Mouse (Mus musculus): ENCODE measurements around the gene Eps15l1. TPM values are rescaled to one million over a fixed set of nuclear protein-coding genes. Genes with fewer than 3 reads are reported as not detected.
A peak's percentile ranks its signal among the peaks of the same experiment; 100 is the strongest.

The Eps15l1 gene
- polyA plus RNA-seq, 1 experiment from 2014 or later = 20.7 TPM

DNA sequence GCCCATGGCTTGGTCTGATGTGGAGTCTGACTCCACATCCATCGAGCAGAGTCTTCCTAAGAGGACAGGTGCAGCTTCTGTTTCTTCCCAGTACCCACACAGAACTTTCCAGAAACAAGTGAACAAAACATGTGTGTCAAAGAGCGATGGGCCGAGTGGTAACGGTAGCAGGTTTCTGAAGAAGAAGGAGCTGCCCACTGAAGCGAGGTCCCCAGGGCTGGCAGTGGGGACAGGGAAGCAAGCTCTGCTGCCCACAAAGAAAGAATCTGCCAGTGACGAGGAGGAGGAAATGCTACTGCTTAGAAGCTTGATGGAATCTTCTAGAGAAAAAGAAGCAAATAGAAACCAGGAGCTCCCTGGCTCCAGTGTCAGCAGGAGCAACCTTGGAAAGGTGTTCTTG lies 23.8 kb upstream of the Eps15l1 start:
- no peak overlapping the region for H3K4me3 ChIP-seq (ENCODE audit: low read depth, low read length)
- no peak for DNase-seq (ENCODE audit: low spot score)
- no peak overlapping the region for H3K9ac ChIP-seq (ENCODE audit: low read length)
- no peaks in the 10 kb centered on the region for H3K9me3 ChIP-seq (ENCODE audit: control insufficient read depth, low read length)
- H3K4me2 ChIP-seq (replicated peaks; ENCODE audit: low read depth) = no peak overlapping the region
- H3K4me1 ChIP-seq (replicated peaks; ENCODE audit: control insufficient read depth, insufficient read depth) = no peaks in the 10 kb centered on the region
- no peak overlapping the region for H3K27ac ChIP-seq (replicated peaks)
- peaks cover 4% of the 10 kb centered on the region; the same call in 1 of the 2 replicates for H3K36me3 ChIP-seq (ENCODE audit: control insufficient read depth, insufficient read depth, low read length)
- WGBS = 93% methylated on average over 6 of the region's 6 CpGs
- ATAC-seq (ENCODE audit: low FRiP score, low TSS enrichment) = no peak
- no peaks in the 10 kb centered on the region for H3K27me3 ChIP-seq (ENCODE audit: control insufficient read depth, insufficient read depth, low read length)
- TF ChIP-seq EP300 (optimal IDR thresholded peaks at IDR 0.05) = no peak
- TF ChIP-seq CTCF (IDR thresholded peaks at IDR 0.05; ENCODE audit: low read depth) = no peak

DNA sequence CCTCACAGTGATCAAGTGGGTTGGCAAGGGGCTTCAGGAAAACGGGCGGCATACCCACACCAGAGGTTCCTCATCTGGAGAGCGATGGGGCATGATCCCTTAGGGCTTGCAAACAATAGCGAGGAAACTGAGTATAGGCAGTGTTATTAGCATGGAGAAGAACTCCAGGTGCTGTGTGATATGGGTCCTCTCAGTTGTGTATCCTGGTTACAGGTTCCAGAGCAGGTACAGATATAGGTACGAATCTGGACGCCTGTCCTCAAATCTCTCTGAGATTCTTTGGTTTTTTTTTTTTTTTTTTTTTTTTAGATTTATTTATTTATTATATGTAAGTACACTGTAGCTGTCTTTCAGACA lies 22.7 kb upstream of the Eps15l1 start:
- H3K27ac ChIP-seq (replicated peaks) = 0 out of 2 replicates have a peak overlapping the region, but pooled peaks have one; percentile 63
- peak overlapping the region; percentile 31 for H3K4me3 ChIP-seq (ENCODE audit: low read depth, low read length)
- WGBS = 32% methylated on average over 6 of the region's 6 CpGs

DNA sequence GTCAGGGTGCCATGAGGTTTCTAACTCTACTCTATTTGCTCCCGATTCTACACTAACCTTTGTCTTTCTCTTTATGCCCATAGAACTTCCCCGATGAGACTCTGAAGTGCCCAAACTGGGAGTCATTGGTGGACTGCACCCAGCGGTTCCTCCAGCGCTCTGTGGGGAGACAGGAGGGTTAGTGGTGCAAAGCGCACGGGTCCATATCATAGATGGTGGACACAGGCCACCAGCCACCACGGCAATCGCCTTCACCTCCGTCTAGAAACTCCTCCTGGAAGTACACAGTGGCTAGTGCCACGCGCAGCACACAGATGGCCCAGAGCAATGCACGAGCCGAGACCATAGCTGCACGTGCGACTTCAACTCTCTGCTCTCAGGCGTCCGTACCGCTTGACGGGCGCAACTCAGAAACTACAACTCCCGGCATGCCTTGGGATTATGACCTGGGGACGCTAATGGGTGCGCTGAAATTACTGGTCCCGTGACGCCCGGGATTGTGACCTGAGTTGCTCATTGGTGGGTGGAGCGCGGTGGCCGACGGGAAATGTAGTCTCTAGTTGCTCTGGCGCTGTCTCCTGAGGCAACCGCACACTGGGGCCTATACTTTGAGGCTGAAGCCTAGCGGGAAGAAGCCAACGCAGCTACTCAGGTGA lies 22.2 kb upstream of the Eps15l1 start, which contains the start of the genes Calr3 and 1700030K09Rik:
Gene Calr3 (minus strand): TSS at position 533 of the 656 bp plus-strand sequence.
Gene 1700030K09Rik (plus strand): TSS at position 543 of the 656 bp plus-strand sequence.
- no peak for TF ChIP-seq CTCF (IDR thresholded peaks at IDR 0.05; ENCODE audit: low read depth)
- TF ChIP-seq EP300 (optimal IDR thresholded peaks at IDR 0.05) = no peak
- H3K27me3 ChIP-seq (ENCODE audit: control insufficient read depth, insufficient read depth, low read length) = no peaks in the 10 kb centered on the region
- H3K9me3 ChIP-seq (ENCODE audit: control insufficient read depth, low read length) = no peaks in the 10 kb centered on the region
- DNase-seq (ENCODE audit: low spot score) = peak; percentile 98
- H3K9ac ChIP-seq (ENCODE audit: low read length) = peak within 1 kb of the TSS; percentile 56
- 4% methylated on average over 34 of the region's 34 CpGs for WGBS
- peak within 1 kb of the TSS; percentile 33 for H3K4me3 ChIP-seq (ENCODE audit: low read depth, low read length)
- no peaks in the 10 kb centered on the region for H3K36me3 ChIP-seq (ENCODE audit: control insufficient read depth, insufficient read depth, low read length)
- peak within 1 kb of the TSS; percentile 56 for H3K4me2 ChIP-seq (replicated peaks; ENCODE audit: low read depth)
- H3K4me1 ChIP-seq (replicated peaks; ENCODE audit: control insufficient read depth, insufficient read depth) = no peaks in the 10 kb centered on the region
- H3K27ac ChIP-seq (replicated peaks) = 0 out of 2 replicates have a peak within 1 kb of the TSS, but pooled peaks have one; percentile 63
- peak; percentile 99 for ATAC-seq (ENCODE audit: low FRiP score, low TSS enrichment)

More for the DNA sequence above, 22.7 kb upstream of the Eps15l1 start:
- H3K9me3 ChIP-seq (ENCODE audit: control insufficient read depth, low read length) = no peaks in the 10 kb centered on the region
- ATAC-seq (ENCODE audit: low FRiP score, low TSS enrichment) = peak; percentile 39; the same call in 1 of the 2 replicates
- H3K36me3 ChIP-seq (ENCODE audit: control insufficient read depth, insufficient read depth, low read length) = no peaks in the 10 kb centered on the region
- no peak for DNase-seq (ENCODE audit: low spot score)
- TF ChIP-seq EP300 (optimal IDR thresholded peaks at IDR 0.05) (no peak), CTCF (IDR thresholded peaks at IDR 0.05; ENCODE audit: low read depth) (no peak)
- H3K27me3 ChIP-seq (ENCODE audit: control insufficient read depth, insufficient read depth, low read length) = no peaks in the 10 kb centered on the region
- H3K4me1 ChIP-seq (replicated peaks; ENCODE audit: control insufficient read depth, insufficient read depth) = no peaks in the 10 kb centered on the region
- H3K9ac ChIP-seq (ENCODE audit: low read length) = peak overlapping the region; percentile 56
- peak overlapping the region; percentile 50 for H3K4me2 ChIP-seq (replicated peaks; ENCODE audit: low read depth)

DNA sequence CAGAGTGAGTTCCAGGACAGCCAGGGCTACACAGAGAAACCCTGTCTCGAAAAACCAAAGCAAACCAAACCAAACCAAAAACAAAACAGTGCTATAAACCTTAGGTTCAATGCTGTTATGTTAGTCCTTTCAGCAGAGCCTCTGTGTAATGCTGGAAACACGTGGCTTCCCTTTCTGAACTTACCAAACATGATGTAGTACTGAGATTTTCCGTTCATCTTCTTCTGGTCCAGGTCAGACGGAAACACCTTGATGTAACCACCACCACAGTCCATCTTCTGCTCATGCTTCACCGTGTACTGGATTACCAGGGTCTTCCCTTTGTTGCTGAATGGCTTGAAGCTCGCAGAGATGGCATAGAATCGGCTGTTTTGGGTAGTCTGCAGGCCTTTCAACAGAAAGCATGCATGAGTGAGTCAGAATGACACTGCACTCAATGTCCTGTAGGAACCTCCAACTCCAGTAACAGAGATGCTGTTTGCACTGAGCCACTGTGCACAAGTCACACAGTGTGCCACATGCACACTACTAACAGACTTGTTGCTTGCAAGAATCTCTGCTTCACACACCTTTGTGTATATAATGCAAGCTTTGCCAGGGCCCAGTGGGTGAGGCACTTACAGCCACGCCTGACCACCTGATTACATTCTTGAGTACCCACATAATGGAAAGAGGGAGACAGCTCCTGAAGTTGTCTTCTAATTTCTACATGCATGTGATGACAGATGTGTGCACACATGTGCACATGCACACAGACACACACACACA lies 17.2 kb upstream of the Eps15l1 start:
- TF ChIP-seq CTCF (IDR thresholded peaks at IDR 0.05; ENCODE audit: low read depth) (no peak), EP300 (optimal IDR thresholded peaks at IDR 0.05) (no peak)
- ATAC-seq (ENCODE audit: low FRiP score, low TSS enrichment) (peak; percentile 93), DNase-seq (ENCODE audit: low spot score) (peak; percentile 75)
- 62% methylated on average over 8 of the region's 8 CpGs for WGBS
- Histone ChIP-seq H3K4me3 (ENCODE audit: low read depth, low read length) (no peak overlapping the region), H3K4me2 (replicated peaks; ENCODE audit: low read depth) (no peak overlapping the region), H3K9me3 (ENCODE audit: control insufficient read depth, low read length) (no peaks in the 10 kb centered on the region), H3K27ac (replicated peaks) (peak overlapping the region; percentile 24; the same call in 1 of the 2 replicates), H3K36me3 (ENCODE audit: control insufficient read depth, insufficient read depth, low read length) (no peaks in the 10 kb centered on the region), H3K27me3 (ENCODE audit: control insufficient read depth, insufficient read depth, low read length) (no peaks in the 10 kb centered on the region), H3K4me1 (replicated peaks; ENCODE audit: control insufficient read depth, insufficient read depth) (no peaks in the 10 kb centered on the region), H3K9ac (ENCODE audit: low read length) (no peak overlapping the region)

GRCm38 (mm10) chr8:72434952-72435351 lies 13.7 kb upstream of the Eps15l1 start:
- Histone ChIP-seq H3K27ac (replicated peaks) (no peak overlapping the region), H3K9me3 (ENCODE audit: control insufficient read depth, low read length) (no peaks in the 10 kb centered on the region), H3K4me2 (replicated peaks; ENCODE audit: low read depth) (no peak overlapping the region), H3K9ac (ENCODE audit: low read length) (no peak overlapping the region), H3K27me3 (ENCODE audit: control insufficient read depth, insufficient read depth, low read length) (no peaks in the 10 kb centered on the region), H3K4me1 (replicated peaks; ENCODE audit: control insufficient read depth, insufficient read depth) (no peaks in the 10 kb centered on the region), H3K4me3 (ENCODE audit: low read depth, low read length) (no peak overlapping the region), H3K36me3 (ENCODE audit: control insufficient read depth, insufficient read depth, low read length) (no peaks in the 10 kb centered on the region)
- ATAC-seq (ENCODE audit: low FRiP score, low TSS enrichment) (peak; percentile 62; the same call in 1 of the 2 replicates), DNase-seq (ENCODE audit: low spot score) (peak; percentile 77)
- TF ChIP-seq CTCF (IDR thresholded peaks at IDR 0.05; ENCODE audit: low read depth) (no peak), EP300 (optimal IDR thresholded peaks at IDR 0.05) (no peak)
- WGBS = 18% methylated on average over 2 of the region's 2 CpGs
